Mouse (Mus musculus) hindbrain, embryonic 11.5 days (tissue): Measurements from ENCODE around the gene Dnaja2. TPM values are rescaled to one million over a fixed set of nuclear protein-coding genes. Genes with fewer than 3 reads are reported as not detected.

Experiments
- ATAC-seq: fragments of 200-750 bp; cut with Nextera tagmentation; 2 replicates; pipeline ENCODE4 v1.8.0; 2017; ENCODE audit warnings: mild to moderate bottlenecking, moderate TSS enrichment, moderate library complexity; ENCODE audit not compliant: low FRiP score
- DNase-seq: peaks from one replicate; pipeline ENCODE4 v3.0.0-alpha.2; 2015; ENCODE audit warnings: low spot score
- H3K27ac ChIP-seq: fragments of 300-500 bp; sonication (generic); 2 replicates; pipeline ENCODE4 v1.5.1; 2014; ENCODE audit warnings: mild to moderate bottlenecking, low read depth, low read length
- H3K27me3 ChIP-seq: fragments of 300-500 bp; sonication (generic); 2 replicates; pipeline ENCODE4 v1.6.1; 2014; ENCODE audit warnings: mild to moderate bottlenecking, low read length, moderate library complexity, mixed read lengths; ENCODE audit not compliant: control insufficient read depth, insufficient read depth
- H3K36me3 ChIP-seq: fragments of 300-500 bp; sonication (generic); 2 replicates; pipeline ENCODE4 v1.6.1; 2014; ENCODE audit warnings: mild to moderate bottlenecking, low read length, moderate library complexity, mixed read lengths; ENCODE audit not compliant: control insufficient read depth, insufficient read depth
- H3K4me1 ChIP-seq: fragments of 300-500 bp; sonication (generic); replicated peaks from 2 replicates; pipeline ENCODE4 v1.6.1; 2014; ENCODE audit warnings: low read length, mixed read lengths; ENCODE audit not compliant: control insufficient read depth, insufficient read depth
- H3K4me2 ChIP-seq: fragments of 300-500 bp; sonication (generic); replicated peaks from 2 replicates; pipeline ENCODE4 v1.6.1; 2014; ENCODE audit warnings: mild to moderate bottlenecking, low read depth, low read length
- H3K4me3 ChIP-seq: fragments of 300-500 bp; sonication (generic); 2 replicates; pipeline ENCODE4 v1.5.1; 2014; ENCODE audit warnings: low read depth, low read length
- H3K9ac ChIP-seq: fragments of 300-500 bp; sonication (generic); 2 replicates; pipeline ENCODE4 v1.6.1; 2014; ENCODE audit warnings: low read depth, low read length
- H3K9me3 ChIP-seq: fragments of 300-500 bp; sonication (generic); 2 replicates; pipeline ENCODE4 v1.6.1; 2016; ENCODE audit warnings: low read length; ENCODE audit not compliant: control insufficient read depth
- WGBS: fragments of 180-500 bp; shearing (Covaris S2); extraction: QIAGEN DNeasy Blood & Tissue Kit; methylation state at CpG from one replicate; pipeline ENCODE4 v1.1.7; 2014; 5-methylcytosine and 5-hydroxymethylcytosine counted together
- polyA plus RNA-seq: library from polyadenylated mRNA; unstranded; fragments of >200 nt; fragmentation: Nextera tagmentation; extraction: Ambion mirVana; gene quantifications from 2 replicates; pipeline ENCODE4 v1.2.1, GENCODE M21; 2014

Gene Dnaja2
- polyA plus RNA-seq, 1 experiment from 2014 or later: 209 TPM

GRCm38 (mm10) chr8:85489546-85489945, 65.6 kb downstream of the Dnaja2 start:
- DNase-seq: no peak
- 94% methylated on average over 8 of the region's 8 CpGs for WGBS

GRCm38 (mm10) chr8:85488631-85489030, 66.5 kb downstream of the Dnaja2 start:
- DNase-seq (no peak), ATAC-seq (no peak)
- Histone ChIP-seq H3K27me3 (no peaks in the 10 kb centered on the region), H3K4me1 (peaks cover under 1% of the 10 kb centered on the region; the same call in 1 of the 2 replicates), H3K4me3 (no peak overlapping the region), H3K9ac (no peak overlapping the region), H3K9me3 (no peaks in the 10 kb centered on the region), H3K36me3 (no peaks in the 10 kb centered on the region), H3K4me2 (no peak overlapping the region), H3K27ac (no peak overlapping the region)

More at GRCm38 (mm10) chr8:85489546-85489945, 65.6 kb downstream of the Dnaja2 start:
- Histone ChIP-seq H3K9ac (no peak overlapping the region), H3K4me1 (peaks cover 3% of the 10 kb centered on the region; the same call in 1 of the 2 replicates), H3K36me3 (no peaks in the 10 kb centered on the region), H3K27me3 (no peaks in the 10 kb centered on the region), H3K9me3 (no peaks in the 10 kb centered on the region), H3K4me3 (no peak overlapping the region), H3K4me2 (no peak overlapping the region), H3K27ac (no peak overlapping the region)
- ATAC-seq: no peak

DNA sequence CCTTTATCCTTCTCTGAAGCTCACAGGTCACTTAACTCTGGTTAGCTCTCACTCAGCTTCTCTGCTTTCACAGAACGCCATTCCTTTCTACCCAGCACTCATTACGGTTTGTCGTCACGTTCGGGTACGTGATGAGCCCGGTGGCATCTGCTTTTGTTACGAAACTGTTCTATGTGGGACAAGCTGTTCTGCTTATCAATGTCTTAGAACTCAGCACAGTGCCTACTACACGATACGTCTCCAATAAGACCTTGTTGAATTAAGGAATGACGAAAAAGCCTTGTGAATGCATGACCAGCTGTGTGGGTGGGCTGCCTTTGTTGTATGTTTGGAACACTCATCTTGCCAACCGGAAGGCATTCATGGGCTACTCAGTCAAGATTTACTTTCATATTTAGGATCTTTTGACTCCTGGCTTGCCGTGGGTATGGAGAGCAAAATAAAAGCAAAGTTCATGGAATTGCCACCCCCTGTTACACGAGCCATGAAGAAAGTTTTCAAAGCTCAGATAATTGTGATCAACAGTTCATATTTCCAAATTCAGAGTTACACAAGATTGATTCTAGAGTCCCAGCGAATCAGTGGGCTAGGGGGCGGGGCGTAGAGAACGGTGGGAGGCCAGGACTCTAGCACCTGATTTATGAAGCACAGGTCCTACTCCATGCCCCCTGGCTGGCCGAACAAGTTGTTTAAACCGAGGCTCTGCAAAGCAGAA, 67.1 kb downstream of the Dnaja2 start:
- no peak for ATAC-seq
- no peaks in the 10 kb centered on the region for H3K27me3 ChIP-seq
- no peak overlapping the region for H3K9ac ChIP-seq
- H3K4me1 ChIP-seq: no peaks in the 10 kb centered on the region
- no peak overlapping the region for H3K4me3 ChIP-seq
- H3K36me3 ChIP-seq: no peaks in the 10 kb centered on the region
- WGBS: 77% methylated on average over 20 of the region's 20 CpGs
- H3K4me2 ChIP-seq: no peak overlapping the region
- H3K27ac ChIP-seq: no peak overlapping the region
- H3K9me3 ChIP-seq: no peaks in the 10 kb centered on the region
- no peak for DNase-seq

Other genes starting within 250 kb of the Dnaja2 start
- gene Mylk3, start 169.0 kb downstream of the Dnaja2 start, polyA plus RNA-seq: 1.2 and 2.1 TPM in 2 replicates
- gene 4921524J17Rik, start 122.5 kb downstream of the Dnaja2 start, polyA plus RNA-seq: 48.3 and 50.2 TPM in 2 replicates
- 35.4 and 37.1 TPM in 2 replicates for gene Gpt2, start 62.8 kb downstream of the Dnaja2 start, polyA plus RNA-seq
- gene Neto2, start 145.6 kb upstream of the Dnaja2 start, polyA plus RNA-seq: 33.2 and 37.7 TPM in 2 replicates